Mouse (Mus musculus) liver, postnatal 0 days (tissue): ENCODE measurements at regions not wholly inside any gene's neighbourhood (a gene's known extent, or its start where the extent isn't known, plus 50 kb on each side); places are given as distances from the start of the nearest gene placed in this dataset.

Source experiments
- ATAC-seq: fragments of 200-750 bp; cut with Nextera tagmentation; 2 replicates; pipeline ENCODE4 v1.8.0; 2017; ENCODE audit warnings: mild to moderate bottlenecking, moderate library complexity
- DNase-seq: peaks from one replicate; pipeline ENCODE4 v3.0.0-alpha.2; 2016
- H3K27ac ChIP-seq: fragments of 300-500 bp; sonication (generic); 2 replicates; pipeline ENCODE4 v1.5.1; 2014; ENCODE audit warnings: antibody characterized with exemption, moderate library complexity, mild to moderate bottlenecking, low read depth
- H3K27me3 ChIP-seq: fragments of 300-500 bp; sonication (generic); 2 replicates; pipeline ENCODE4 v1.6.1; 2014; ENCODE audit warnings: low read length, control low read depth, mixed read lengths; ENCODE audit not compliant: insufficient read depth
- H3K36me3 ChIP-seq: fragments of 300-500 bp; sonication (generic); replicated peaks from 2 replicates; pipeline ENCODE4 v1.6.1; 2014; ENCODE audit warnings: mild to moderate bottlenecking, control low read depth, low read length, moderate library complexity, mixed read lengths; ENCODE audit not compliant: insufficient read depth
- H3K4me1 ChIP-seq: fragments of 300-500 bp; sonication (generic); 2 replicates; pipeline ENCODE4 v1.6.1; 2014; ENCODE audit warnings: antibody characterized with exemption, mild to moderate bottlenecking, control low read depth; ENCODE audit not compliant: insufficient read depth
- H3K4me2 ChIP-seq: fragments of 300-500 bp; sonication (generic); 2 replicates; pipeline ENCODE4 v1.6.1; 2014; ENCODE audit warnings: low read depth, mild to moderate bottlenecking, low read length, moderate library complexity, mixed read lengths
- H3K4me3 ChIP-seq: fragments of 300-500 bp; sonication (generic); 2 replicates; pipeline ENCODE4 v1.5.1; 2014; ENCODE audit warnings: low read depth, low read length
- H3K9ac ChIP-seq: fragments of 300-500 bp; sonication (generic); replicated peaks from 2 replicates; pipeline ENCODE4 v1.6.1; 2014; ENCODE audit warnings: mild to moderate bottlenecking, moderate library complexity
- H3K9me3 ChIP-seq: fragments of 300-500 bp; sonication (generic); 2 replicates; pipeline ENCODE4 v1.6.1; 2016; ENCODE audit warnings: mild to moderate bottlenecking, control low read depth, low read length, mixed read lengths
- CTCF ChIP-seq: sonication (generic); IDR thresholded peaks from 2 replicates; pipeline ENCODE4 v1.5.1; 2016; ENCODE audit warnings: antibody characterized with exemption, low read depth
- EP300 ChIP-seq: IDR thresholded peaks from 2 replicates; pipeline ENCODE4 v1.6.1; 2016; ENCODE audit warnings: antibody characterized with exemption, low read depth, mild to moderate bottlenecking
- WGBS: fragments of 180-500 bp; shearing (Covaris S2); extraction: QIAGEN DNeasy Blood & Tissue Kit; methylation state at CpG from one replicate; pipeline ENCODE4 v1.1.7; 2014; ENCODE audit not compliant: insufficient replicate concordance; 5-methylcytosine and 5-hydroxymethylcytosine counted together

DNA sequence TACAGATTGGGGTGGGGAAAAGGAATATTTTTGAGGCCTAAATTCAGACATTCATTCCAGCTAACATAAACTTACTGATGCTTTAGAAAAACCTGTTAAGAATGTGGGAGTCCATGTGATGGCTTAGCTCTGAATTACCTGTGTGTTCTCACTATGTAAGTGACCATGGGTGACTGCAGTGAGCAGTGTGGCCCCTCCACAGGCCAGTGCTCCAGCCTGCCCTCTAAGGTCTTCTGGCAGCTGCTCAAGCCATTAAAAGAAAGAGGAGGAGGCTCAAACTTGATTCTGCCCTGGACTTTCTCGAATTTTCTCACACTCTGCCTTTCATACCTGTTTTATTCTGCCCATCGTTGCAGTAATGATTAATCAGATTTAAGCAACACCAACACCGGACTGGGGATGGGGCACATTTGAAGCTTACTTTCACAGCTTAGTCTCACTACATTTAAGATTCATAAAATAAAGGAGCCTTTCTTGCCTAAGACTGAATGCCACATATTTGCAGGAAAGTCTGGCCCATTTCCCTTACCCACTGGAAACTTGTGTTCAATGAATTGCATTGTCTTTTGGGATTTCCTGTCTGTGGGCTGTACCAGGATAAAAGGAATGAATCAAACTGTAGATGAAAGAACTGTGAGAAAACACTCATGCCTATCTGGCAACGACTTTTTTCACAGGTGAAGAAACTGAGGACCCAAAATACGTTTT lies 220.0 kb downstream of the Mpdz start:
- 51% methylated on average over 5 of the region's 5 CpGs for WGBS
- ATAC-seq: no peak

More for the DNA sequence above, 220.0 kb downstream of the Mpdz start:
- Histone ChIP-seq H3K9me3 (no peaks in the 10 kb centered on the region), H3K27me3 (no peaks in the 10 kb centered on the region), H3K36me3 (no peaks in the 10 kb centered on the region), H3K9ac (no peak overlapping the region), H3K27ac (no peak overlapping the region), H3K4me3 (no peak overlapping the region), H3K4me1 (no peaks in the 10 kb centered on the region), H3K4me2 (no peak overlapping the region)
- DNase-seq: no peak
- TF ChIP-seq CTCF (no peak), EP300 (no peak)
